Mouse (Mus musculus): ENCODE measurements at regions not wholly inside any gene's neighbourhood (a gene's known extent, or its start where the extent isn't known, plus 50 kb on each side); places are given as distances from the start of the nearest gene placed in this dataset.

- WGBS: 67% methylated on average over 1 of the region's 1 CpGs
- Histone ChIP-seq H3K4me3 (replicated peaks; ENCODE audit: low read length) (no peak overlapping the region), H3K4me1 (ENCODE audit: control insufficient read depth, insufficient read depth, low read length) (no peaks in the 10 kb centered on the region), H3K9me3 (replicated peaks; ENCODE audit: control insufficient read depth, low read length) (no peaks in the 10 kb centered on the region), H3K27ac (ENCODE audit: low read length) (no peak overlapping the region), H3K9ac (ENCODE audit: low read length) (no peak overlapping the region), H3K4me2 (ENCODE audit: low read depth, low read length) (no peak overlapping the region), H3K27me3 (ENCODE audit: control insufficient read depth, insufficient read depth, low read length) (no peaks in the 10 kb centered on the region), H3K36me3 (ENCODE audit: control insufficient read depth, insufficient read depth, low read length) (no peaks in the 10 kb centered on the region)
- ATAC-seq (ENCODE audit: insufficient read depth, low FRiP score): no peak
Observed at GRCm38 (mm10) chr10:19138258-19138657, 122.8 kb upstream of the Tnfaip3 start.

GRCm38 (mm10) chr10:19127581-19128291 is 112.3 kb upstream of the Tnfaip3 start:
- H3K27ac ChIP-seq (ENCODE audit: low read length): no peak overlapping the region

GRCm38 (mm10) chr10:19126922-19127321 is 111.5 kb upstream of the Tnfaip3 start:
- WGBS: 38% methylated on average over 2 of the region's 2 CpGs
- Histone ChIP-seq H3K27ac (ENCODE audit: low read length) (no peak overlapping the region), H3K4me2 (ENCODE audit: low read depth, low read length) (no peak overlapping the region), H3K36me3 (ENCODE audit: control insufficient read depth, insufficient read depth, low read length) (no peaks in the 10 kb centered on the region), H3K9me3 (replicated peaks; ENCODE audit: control insufficient read depth, low read length) (no peaks in the 10 kb centered on the region), H3K9ac (ENCODE audit: low read length) (no peak overlapping the region), H3K4me1 (ENCODE audit: control insufficient read depth, insufficient read depth, low read length) (no peaks in the 10 kb centered on the region), H3K27me3 (ENCODE audit: control insufficient read depth, insufficient read depth, low read length) (no peaks in the 10 kb centered on the region), H3K4me3 (replicated peaks; ENCODE audit: low read length) (no peak overlapping the region)
- no peak for ATAC-seq (ENCODE audit: insufficient read depth, low FRiP score)

More at GRCm38 (mm10) chr10:19127581-19128291, 112.3 kb upstream of the Tnfaip3 start:
- Histone ChIP-seq H3K4me3 (replicated peaks; ENCODE audit: low read length) (no peak overlapping the region), H3K4me1 (ENCODE audit: control insufficient read depth, insufficient read depth, low read length) (no peaks in the 10 kb centered on the region), H3K36me3 (ENCODE audit: control insufficient read depth, insufficient read depth, low read length) (no peaks in the 10 kb centered on the region), H3K9ac (ENCODE audit: low read length) (no peak overlapping the region), H3K9me3 (replicated peaks; ENCODE audit: control insufficient read depth, low read length) (no peaks in the 10 kb centered on the region), H3K27me3 (ENCODE audit: control insufficient read depth, insufficient read depth, low read length) (no peaks in the 10 kb centered on the region), H3K4me2 (ENCODE audit: low read depth, low read length) (no peak overlapping the region)
- whole genome bisulfite sequencing: 65% methylated on average over 4 of the region's 4 CpGs
- ATAC-seq (ENCODE audit: insufficient read depth, low FRiP score): no peak

GRCm38 (mm10) chr10:19126438-19126837 is 111.0 kb upstream of the Tnfaip3 start:
- ATAC-seq (ENCODE audit: insufficient read depth, low FRiP score): no peak
- H3K4me3 ChIP-seq (replicated peaks; ENCODE audit: low read length): no peak overlapping the region
- no peaks in the 10 kb centered on the region for H3K27me3 ChIP-seq (ENCODE audit: control insufficient read depth, insufficient read depth, low read length)
- no peaks in the 10 kb centered on the region for H3K9me3 ChIP-seq (replicated peaks; ENCODE audit: control insufficient read depth, low read length)
- no peak overlapping the region for H3K27ac ChIP-seq (ENCODE audit: low read length)
- no peaks in the 10 kb centered on the region for H3K36me3 ChIP-seq (ENCODE audit: control insufficient read depth, insufficient read depth, low read length)
- no peak overlapping the region for H3K4me2 ChIP-seq (ENCODE audit: low read depth, low read length)
- WGBS: 53% methylated on average over 4 of the region's 4 CpGs
- H3K4me1 ChIP-seq (ENCODE audit: control insufficient read depth, insufficient read depth, low read length): no peaks in the 10 kb centered on the region
- no peak overlapping the region for H3K9ac ChIP-seq (ENCODE audit: low read length)

- no peak overlapping the region for H3K4me3 ChIP-seq (replicated peaks; ENCODE audit: low read length)
- no peak overlapping the region for H3K9ac ChIP-seq (ENCODE audit: low read length)
- WGBS: 70% methylated on average over 7 of the region's 7 CpGs
- no peaks in the 10 kb centered on the region for H3K4me1 ChIP-seq (ENCODE audit: control insufficient read depth, insufficient read depth, low read length)
- H3K4me2 ChIP-seq (ENCODE audit: low read depth, low read length): no peak overlapping the region
- no peak for ATAC-seq (ENCODE audit: insufficient read depth, low FRiP score)
- no peak overlapping the region for H3K27ac ChIP-seq (ENCODE audit: low read length)
- no peaks in the 10 kb centered on the region for H3K9me3 ChIP-seq (replicated peaks; ENCODE audit: control insufficient read depth, low read length)
- H3K27me3 ChIP-seq (ENCODE audit: control insufficient read depth, insufficient read depth, low read length): no peaks in the 10 kb centered on the region
- no peaks in the 10 kb centered on the region for H3K36me3 ChIP-seq (ENCODE audit: control insufficient read depth, insufficient read depth, low read length)
Observed at GRCm38 (mm10) chr10:19123691-19124090, 108.2 kb upstream of the Tnfaip3 start.

- H3K27me3 ChIP-seq (ENCODE audit: control insufficient read depth, insufficient read depth, low read length): no peaks in the 10 kb centered on the region
- H3K4me1 ChIP-seq (ENCODE audit: control insufficient read depth, insufficient read depth, low read length): peaks cover 2% of the 10 kb centered on the region; the same call in 1 of the 2 replicates
- WGBS: 53% methylated on average over 6 of the region's 6 CpGs
- no peak for ATAC-seq (ENCODE audit: insufficient read depth, low FRiP score)
- no peaks in the 10 kb centered on the region for H3K9me3 ChIP-seq (replicated peaks; ENCODE audit: control insufficient read depth, low read length)
- no peak overlapping the region for H3K27ac ChIP-seq (ENCODE audit: low read length)
- no peak overlapping the region for H3K4me3 ChIP-seq (replicated peaks; ENCODE audit: low read length)
- no peak overlapping the region for H3K4me2 ChIP-seq (ENCODE audit: low read depth, low read length)
- H3K9ac ChIP-seq (ENCODE audit: low read length): no peak overlapping the region
- H3K36me3 ChIP-seq (ENCODE audit: control insufficient read depth, insufficient read depth, low read length): no peaks in the 10 kb centered on the region
Observed at GRCm38 (mm10) chr10:19122221-19122620, 106.8 kb upstream of the Tnfaip3 start.

- no peak overlapping the region for H3K4me3 ChIP-seq (replicated peaks; ENCODE audit: low read length)
- ATAC-seq (ENCODE audit: insufficient read depth, low FRiP score): peak; percentile 59; the same call in 1 of the 2 replicates
- WGBS: 65% methylated on average over 8 of the region's 8 CpGs
Observed at GRCm38 (mm10) chr10:19119281-19120049, 104.0 kb upstream of the Tnfaip3 start.

GRCm38 (mm10) chr10:19118569-19119280 is 103.3 kb upstream of the Tnfaip3 start:
- no peaks in the 10 kb centered on the region for H3K36me3 ChIP-seq (ENCODE audit: control insufficient read depth, insufficient read depth, low read length)
- ATAC-seq (ENCODE audit: insufficient read depth, low FRiP score): no peak
- WGBS: 62% methylated on average over 5 of the region's 5 CpGs
- peaks cover 5% of the 10 kb centered on the region; the same call in 1 of the 2 replicates for H3K4me1 ChIP-seq (ENCODE audit: control insufficient read depth, insufficient read depth, low read length)
- no peak overlapping the region for H3K4me3 ChIP-seq (replicated peaks; ENCODE audit: low read length)
- no peak overlapping the region for H3K9ac ChIP-seq (ENCODE audit: low read length)
- peak overlapping the region; percentile 27; the same call in 1 of the 2 replicates for H3K27ac ChIP-seq (ENCODE audit: low read length)
- H3K9me3 ChIP-seq (replicated peaks; ENCODE audit: control insufficient read depth, low read length): no peaks in the 10 kb centered on the region
- no peak overlapping the region for H3K4me2 ChIP-seq (ENCODE audit: low read depth, low read length)
- no peaks in the 10 kb centered on the region for H3K27me3 ChIP-seq (ENCODE audit: control insufficient read depth, insufficient read depth, low read length)

More at GRCm38 (mm10) chr10:19119281-19120049, 104.0 kb upstream of the Tnfaip3 start:
- Histone ChIP-seq H3K9ac (ENCODE audit: low read length) (no peak overlapping the region), H3K36me3 (ENCODE audit: control insufficient read depth, insufficient read depth, low read length) (no peaks in the 10 kb centered on the region), H3K9me3 (replicated peaks; ENCODE audit: control insufficient read depth, low read length) (no peaks in the 10 kb centered on the region), H3K27ac (ENCODE audit: low read length) (no peak overlapping the region), H3K27me3 (ENCODE audit: control insufficient read depth, insufficient read depth, low read length) (no peaks in the 10 kb centered on the region), H3K4me1 (ENCODE audit: control insufficient read depth, insufficient read depth, low read length) (peaks cover 5% of the 10 kb centered on the region; the same call in 1 of the 2 replicates), H3K4me2 (ENCODE audit: low read depth, low read length) (no peak overlapping the region)
